Mouse (Mus musculus) stomach, postnatal 0 days (tissue): ENCODE data around the gene Trim63.

Source experiments
- CTCF ChIP-seq: IDR thresholded peaks from 2 replicates; pipeline ENCODE4 v1.5.1; 2016; ENCODE audit warnings: antibody characterized with exemption, low read depth, mild to moderate bottlenecking, moderate library complexity
- EP300 ChIP-seq: optimal IDR thresholded peaks from 2 replicates; pipeline ENCODE3; 2016; ENCODE audit warnings: antibody characterized with exemption

DNA sequence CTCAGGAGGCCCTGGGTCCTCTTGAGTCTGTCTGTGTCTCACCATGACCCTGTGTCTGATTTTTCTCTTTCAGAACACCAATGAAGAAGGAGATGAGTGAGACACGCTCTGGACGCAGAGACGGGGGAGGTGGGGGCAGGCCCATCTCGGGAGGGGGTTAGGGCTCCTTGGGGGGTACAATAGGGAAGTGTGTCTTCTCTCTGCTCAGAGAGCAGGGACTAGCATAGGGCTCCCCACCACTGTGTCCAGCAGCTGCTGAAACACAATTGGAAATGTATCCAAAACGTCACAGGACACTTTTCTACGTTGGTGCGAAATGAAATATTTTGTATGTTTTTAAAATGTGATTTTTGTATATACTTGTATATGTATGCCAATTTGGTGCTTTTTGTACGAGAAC, 13.9 kb downstream of the Trim63 start:
- no peak for TF ChIP-seq CTCF
- no peak for TF ChIP-seq EP300
